Mouse (Mus musculus) cerebellum, adult 9-10 months (tissue): ENCODE measurements at regions not wholly inside any gene's neighbourhood (a gene's known extent, or its start where the extent isn't known, plus 50 kb on each side); places are given as distances from the start of the nearest gene placed in this dataset.
A peak's percentile ranks its signal among the peaks of the same experiment; 100 is the strongest.

Source experiments
- DNase-seq: peaks from one replicate; pipeline ENCODE4 v3.0.0; 2022

- no peak for DNase-seq
Measured at GRCm38 (mm10) chr2:54154501-54155183, 69.3 kb upstream of the Rprm start.

DNA sequence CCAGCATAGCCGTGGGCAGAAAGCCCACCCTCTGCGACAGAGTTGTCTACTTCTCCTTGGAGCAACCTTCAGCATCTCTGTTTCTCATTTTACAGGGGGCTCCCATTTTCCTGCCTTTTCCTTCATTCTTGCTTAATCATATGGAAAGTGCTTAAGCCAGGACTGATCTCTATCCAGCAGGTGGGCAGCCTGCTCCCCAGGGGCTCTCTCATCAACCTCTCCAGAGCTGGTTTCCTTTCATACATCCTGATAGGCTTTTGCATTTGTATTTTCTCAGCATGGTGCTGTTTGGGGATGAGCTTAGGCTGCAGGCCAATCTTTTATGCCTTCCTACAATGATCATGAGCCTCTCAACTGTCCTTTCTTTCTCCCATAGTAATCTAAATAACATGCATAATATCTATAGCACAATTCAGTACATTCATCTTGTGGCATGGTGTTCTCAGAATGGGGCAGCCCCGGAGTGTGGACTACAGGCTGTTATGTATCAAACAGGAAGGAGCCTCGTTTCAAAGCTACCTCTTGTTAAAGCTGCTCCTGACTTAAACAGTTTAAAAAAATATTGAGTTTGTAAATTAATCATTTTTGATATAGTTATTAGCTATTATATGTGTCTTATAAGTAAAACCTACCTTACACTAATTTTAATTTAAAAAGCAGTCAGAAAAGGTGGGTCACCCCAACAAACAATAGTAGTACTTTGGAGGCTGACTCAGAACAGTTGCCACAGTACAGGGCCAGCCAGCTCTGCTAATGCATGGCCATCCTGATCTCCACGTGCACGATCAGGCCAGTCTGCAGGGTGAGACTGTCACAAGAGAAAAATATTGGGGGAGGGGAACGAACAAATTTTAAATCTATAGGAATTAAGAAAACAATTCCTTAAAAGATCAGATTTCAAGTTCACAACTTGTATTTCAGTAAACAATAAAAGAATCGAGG lies 73.6 kb upstream of the Rprm start:
- DNase-seq = no peak

DNA sequence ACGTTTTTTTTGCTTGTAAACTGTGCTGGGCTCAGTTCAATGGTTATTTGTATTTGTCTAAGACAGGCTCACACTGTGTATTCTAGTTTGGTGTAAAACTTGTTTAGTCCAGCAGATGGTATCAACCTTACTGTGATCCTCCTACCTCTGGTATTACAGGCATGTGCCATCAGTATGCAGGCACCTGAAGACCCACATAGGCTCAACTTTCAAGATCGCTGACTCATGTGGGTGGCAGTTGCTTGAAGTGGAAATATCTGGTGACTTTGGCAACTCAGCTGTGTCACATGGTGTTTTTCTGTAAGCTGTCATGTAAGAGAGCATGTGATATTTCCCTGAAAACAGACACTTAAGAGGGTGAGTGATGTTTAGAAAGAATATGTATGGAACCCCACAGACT lies 92.2 kb upstream of the Rprm start:
- peak; percentile 2 for DNase-seq

DNA sequence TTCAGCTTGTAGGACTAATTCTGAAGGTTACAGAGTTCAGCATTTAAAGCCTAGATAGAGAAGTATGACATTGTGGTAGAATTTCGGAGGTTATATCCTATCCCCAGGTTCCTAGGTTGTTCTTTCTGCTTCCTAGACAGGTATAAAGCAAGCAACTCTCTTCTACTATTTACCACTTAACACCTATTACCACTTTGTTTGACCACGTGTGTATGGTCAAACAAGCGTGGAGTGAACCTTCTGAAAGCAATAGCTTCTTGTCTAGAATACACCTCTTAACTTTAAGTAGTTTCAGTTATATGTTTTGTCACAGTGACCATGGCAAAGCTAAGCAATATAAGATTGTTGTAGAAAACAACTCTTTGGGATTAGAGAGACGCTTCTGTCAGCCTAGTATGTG lies 105.5 kb upstream of the Rprm start:
- DNase-seq = no peak

DNA sequence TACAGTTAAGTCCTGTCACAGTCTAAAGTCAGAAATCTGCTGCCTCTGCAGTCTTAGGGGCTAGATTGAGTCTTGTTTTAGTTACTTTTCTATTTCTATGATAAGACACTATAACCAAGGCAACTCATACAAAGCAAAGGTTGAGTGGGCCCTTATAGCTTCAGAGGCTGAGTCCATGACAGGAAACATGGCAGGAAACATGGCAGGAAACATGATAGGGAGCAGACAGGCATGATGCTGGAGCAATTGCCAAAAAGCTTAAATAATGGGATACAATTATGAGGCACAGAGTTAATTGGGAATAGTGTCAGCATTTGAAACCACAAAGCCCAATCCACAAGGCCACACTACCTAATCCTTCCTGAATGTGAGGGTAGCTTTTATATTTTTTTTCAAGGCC lies 113.0 kb upstream of the Rprm start:
- DNase-seq = no peak

DNA sequence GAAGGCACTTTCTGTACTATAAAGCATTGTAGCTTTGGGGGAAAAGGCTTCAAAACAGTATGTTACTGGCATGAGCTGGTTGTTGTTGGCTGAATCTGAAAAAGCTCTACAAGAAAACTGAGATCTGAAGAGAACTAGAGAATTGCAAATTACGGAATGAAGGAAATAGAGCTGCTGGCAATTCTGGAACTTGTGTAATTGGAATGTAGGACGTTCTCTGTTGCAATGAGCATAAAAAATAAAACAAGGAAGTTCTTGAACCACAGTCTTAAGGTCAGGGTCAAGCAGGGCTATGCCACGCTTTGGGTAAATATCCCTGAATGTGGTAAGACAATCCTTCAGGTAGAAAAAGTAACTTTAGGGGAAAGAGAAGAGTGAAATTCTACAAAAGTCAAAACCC lies 130.2 kb upstream of the Rprm start:
- no peak for DNase-seq

GRCm38 (mm10) chr2:54228613-54229012 lies 143.3 kb upstream of the Rprm start:
- DNase-seq = no peak

GRCm38 (mm10) chr2:54229016-54229415 lies 143.7 kb upstream of the Rprm start:
- no peak for DNase-seq

GRCm38 (mm10) chr2:54236760-54237159 lies 151.4 kb upstream of the Rprm start:
- DNase-seq = no peak

- DNase-seq = no peak
Measured at GRCm38 (mm10) chr2:54237192-54237591, 151.8 kb upstream of the Rprm start.

DNA sequence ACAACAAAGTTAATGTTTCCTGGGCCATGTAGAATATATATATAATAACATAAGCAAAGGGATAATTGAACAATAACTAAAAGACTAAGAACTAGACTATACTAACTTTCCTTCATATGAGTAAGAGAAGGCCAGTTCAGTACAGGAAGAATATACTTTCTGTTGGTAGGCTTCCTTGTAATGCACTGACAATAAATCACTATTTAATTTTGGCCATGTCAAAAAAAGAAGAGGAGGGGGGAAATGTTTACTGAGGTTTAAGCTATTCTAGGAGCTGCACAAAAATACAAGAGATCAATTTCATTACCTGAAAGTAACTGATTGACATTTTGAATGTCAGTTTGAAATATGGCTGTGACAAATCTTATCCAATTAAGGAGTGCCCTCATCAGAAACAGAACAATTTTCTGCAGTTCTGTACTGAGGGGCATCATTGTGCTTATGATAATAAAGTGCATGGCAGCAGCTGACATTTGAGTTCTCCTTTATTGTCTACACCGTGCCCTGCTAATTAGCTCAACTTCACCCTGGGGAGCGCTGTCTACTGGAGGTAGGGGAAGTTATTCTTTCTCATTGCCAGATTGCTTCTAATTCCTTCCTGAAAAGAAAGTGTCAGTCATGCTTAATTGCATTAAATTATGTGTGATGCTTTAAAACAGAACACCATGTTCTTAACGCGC lies 171.2 kb upstream of the Galnt13 start:
- no peak for DNase-seq

GRCm38 (mm10) chr2:54265453-54265823 lies 170.7 kb upstream of the Galnt13 start:
- DNase-seq = no peak

DNA sequence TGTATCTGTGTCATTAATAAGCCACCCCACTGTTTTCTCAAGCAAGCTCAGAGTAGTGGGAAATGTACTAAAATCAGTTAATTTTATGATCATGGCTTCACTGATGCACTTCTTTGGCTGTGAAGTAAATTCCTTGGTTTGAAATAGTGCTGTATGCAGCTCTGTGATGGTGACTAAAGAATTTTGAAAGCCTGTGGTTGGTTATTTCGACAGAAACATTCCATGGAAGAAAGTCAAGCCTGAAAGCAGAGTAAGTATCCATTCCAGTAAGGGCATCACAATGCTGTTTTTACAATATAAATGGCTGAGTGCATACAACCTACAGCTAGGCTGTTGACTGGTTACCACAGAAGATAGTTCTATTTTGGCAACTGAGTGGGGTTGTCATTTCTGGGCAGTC lies 154.2 kb upstream of the Galnt13 start:
- DNase-seq = no peak

DNA sequence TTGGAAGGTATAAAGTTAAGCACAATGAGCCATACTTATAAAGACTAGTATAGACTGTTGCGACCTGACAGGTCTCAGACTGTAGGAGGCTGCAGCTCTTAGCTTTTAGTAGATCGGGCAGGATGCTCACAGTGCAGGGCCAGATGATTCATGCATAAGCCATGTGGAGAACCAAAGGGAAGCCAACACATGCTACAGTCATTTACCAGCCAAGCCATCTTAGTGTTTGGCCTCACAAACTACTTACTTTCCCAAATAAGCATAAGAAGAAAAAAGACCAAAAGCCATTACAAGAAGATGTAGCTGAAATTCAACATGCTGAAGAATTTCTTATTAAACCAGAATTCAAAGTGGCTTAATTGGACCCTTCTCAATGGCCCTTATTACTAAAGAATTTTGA lies 152.2 kb upstream of the Galnt13 start:
- DNase-seq = no peak

- no peak for DNase-seq
Measured at GRCm38 (mm10) chr2:54305473-54305872, 130.6 kb upstream of the Galnt13 start.

GRCm38 (mm10) chr2:54318559-54318958 lies 117.6 kb upstream of the Galnt13 start:
- DNase-seq = no peak

DNA sequence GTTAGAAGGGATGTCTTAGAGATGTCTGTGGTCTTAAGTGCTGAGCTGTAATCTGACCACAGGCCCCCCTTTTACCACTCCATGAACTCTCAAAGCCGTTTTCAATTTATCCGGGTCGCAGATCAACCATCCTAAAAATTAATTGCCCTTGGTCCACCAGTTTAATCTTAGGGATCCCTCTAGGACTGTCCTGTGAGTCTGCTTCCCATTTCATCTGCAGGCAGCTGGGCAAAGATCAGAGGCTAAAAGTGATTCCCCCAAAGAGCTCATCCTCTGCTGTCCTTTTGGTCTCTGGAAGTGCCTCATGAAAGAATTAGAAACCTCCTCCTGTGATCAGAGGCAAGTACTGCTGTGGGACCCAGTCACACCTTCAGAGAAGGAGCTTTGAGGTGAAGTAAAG lies 69.2 kb upstream of the Galnt13 start:
- no peak for DNase-seq

DNA sequence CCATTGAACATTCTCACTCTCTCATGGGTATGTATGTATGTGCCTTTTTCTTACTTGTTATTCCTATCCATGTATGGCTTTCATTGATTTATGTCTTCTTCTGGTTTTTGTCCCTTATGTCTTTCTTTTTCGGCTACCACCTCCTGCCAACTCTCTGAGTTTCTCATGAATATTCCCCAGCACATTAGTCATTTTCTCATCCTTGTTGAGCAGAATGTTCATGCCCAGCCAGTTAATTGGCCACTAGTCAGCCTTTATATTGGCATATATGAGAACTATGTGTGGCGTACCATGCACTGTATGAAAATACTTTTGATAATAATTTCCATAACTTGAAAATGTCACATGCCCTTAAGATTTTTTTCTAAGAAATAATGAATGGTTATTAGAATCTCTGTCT lies 56.8 kb upstream of the Galnt13 start:
- DNase-seq = no peak
